Mouse (Mus musculus) liver, embryonic 11.5 days (tissue): ENCODE results near the gene Sord. TPM values are rescaled to one million over a fixed set of nuclear protein-coding genes. Genes with fewer than 3 reads are reported as not detected.

ENCODE experiments used
- ATAC-seq: fragments of 200-750 bp; cut with Nextera tagmentation; replicated peaks from 2 replicates; pipeline ENCODE4 v1.8.0; 2017; ENCODE audit warnings: moderate number of reproducible peaks, mild to moderate bottlenecking, moderate TSS enrichment, moderate library complexity; ENCODE audit not compliant: low FRiP score
- DNase-seq: peaks from one replicate; pipeline ENCODE4 v3.0.0-alpha.2; 2017; ENCODE audit warnings: low spot score
- H3K27ac ChIP-seq: fragments of 300-500 bp; sonication (generic); 2 replicates; pipeline ENCODE4 v1.5.1; 2014; ENCODE audit warnings: mild to moderate bottlenecking, low read depth, low read length, control low read depth
- H3K27me3 ChIP-seq: fragments of 300-500 bp; sonication (generic); replicated peaks from 2 replicates; pipeline ENCODE4 v1.6.1; 2014; ENCODE audit warnings: low read length, mixed read lengths; ENCODE audit not compliant: control insufficient read depth, insufficient read depth
- H3K36me3 ChIP-seq: fragments of 300-500 bp; sonication (generic); 2 replicates; pipeline ENCODE4 v1.6.1; 2014; ENCODE audit warnings: mild to moderate bottlenecking, low read length, moderate library complexity, mixed read lengths; ENCODE audit not compliant: control insufficient read depth, insufficient read depth
- H3K4me1 ChIP-seq: fragments of 300-500 bp; sonication (generic); replicated peaks from 2 replicates; pipeline ENCODE4 v1.6.1; 2014; ENCODE audit warnings: low read length, mixed read lengths; ENCODE audit not compliant: control insufficient read depth, insufficient read depth
- H3K4me2 ChIP-seq: fragments of 300-500 bp; sonication (generic); 2 replicates; pipeline ENCODE4 v1.6.1; 2014; ENCODE audit warnings: mild to moderate bottlenecking, control low read depth, moderate library complexity
- H3K4me3 ChIP-seq: fragments of 300-500 bp; sonication (generic); 2 replicates; pipeline ENCODE4 v1.5.1; 2014; ENCODE audit warnings: low read depth, low read length, control low read depth
- H3K9ac ChIP-seq: fragments of 300-500 bp; sonication (generic); 2 replicates; pipeline ENCODE4 v1.6.1; 2014; ENCODE audit warnings: low read depth, low read length, control low read depth
- H3K9me3 ChIP-seq: fragments of 300-500 bp; sonication (generic); 2 replicates; pipeline ENCODE4 v1.6.1; 2016; ENCODE audit warnings: low read length, inconsistent platforms, mixed read lengths; ENCODE audit not compliant: control insufficient read depth
- WGBS: fragments of 180-500 bp; shearing (Covaris S2); extraction: QIAGEN DNeasy Blood & Tissue Kit; methylation state at CpG from one replicate; pipeline ENCODE4 v1.1.7; 2014; 5-methylcytosine and 5-hydroxymethylcytosine counted together
- polyA plus RNA-seq: library from polyadenylated mRNA; unstranded; fragments of >200 nt; fragmentation: Nextera tagmentation; extraction: Ambion mirVana; gene quantifications from 2 replicates; pipeline ENCODE4 v1.2.1, GENCODE M21; 2014

The Sord gene
- polyA plus RNA-seq, 1 experiment from 2014 or later, result 172 TPM

- Histone ChIP-seq H3K27ac (no peak overlapping the region), H3K4me2 (peak overlapping the region; percentile 63), H3K36me3 (no peaks in the 10 kb centered on the region), H3K27me3 (peaks cover 88% of the 10 kb centered on the region), H3K9me3 (no peaks in the 10 kb centered on the region), H3K4me1 (peaks cover 2% of the 10 kb centered on the region; the same call in 1 of the 2 replicates), H3K9ac (no peak overlapping the region), H3K4me3 (peak overlapping the region; percentile 40; the same call in 1 of the 2 replicates)
- 15% methylated on average over 23 of the region's 23 CpGs for WGBS
- no peak; the same call in 1 of the 2 replicates for ATAC-seq
- DNase-seq, result no peak
Observed at GRCm38 (mm10) chr2:122301921-122302573, 67.5 kb downstream of the Sord start.

GRCm38 (mm10) chr2:122302574-122303241 is 68.2 kb downstream of the Sord start:
- Histone ChIP-seq H3K9me3 (no peaks in the 10 kb centered on the region), H3K27me3 (peaks cover 88% of the 10 kb centered on the region), H3K27ac (no peak overlapping the region), H3K4me1 (peaks cover 2% of the 10 kb centered on the region; the same call in 1 of the 2 replicates), H3K36me3 (no peaks in the 10 kb centered on the region), H3K9ac (no peak overlapping the region), H3K4me3 (no peak overlapping the region), H3K4me2 (no peak overlapping the region)
- DNase-seq, result peak; percentile 56
- 9% methylated on average over 9 of the region's 9 CpGs for WGBS
- peak; percentile 62; the same call in 1 of the 2 replicates for ATAC-seq

DNA sequence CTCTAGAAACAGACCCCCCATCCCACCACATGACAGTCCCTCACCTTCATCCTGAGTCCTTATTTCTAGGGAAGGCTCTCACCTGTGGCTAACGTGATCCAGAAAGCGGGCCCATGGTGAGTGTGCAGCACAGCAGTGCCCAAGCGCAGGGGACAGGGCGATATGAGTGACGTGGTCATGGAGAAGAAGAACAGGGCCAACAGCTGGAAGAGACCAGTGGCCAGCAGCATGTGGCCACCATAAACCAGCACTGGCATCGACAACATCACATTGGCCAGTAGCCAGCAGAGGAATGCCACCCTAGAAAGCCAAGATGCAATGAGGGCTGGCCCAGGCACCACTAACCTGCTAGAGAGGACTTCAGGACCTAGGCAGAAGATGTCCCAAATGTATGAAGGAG is 70.0 kb downstream of the Sord start:
- 84% methylated on average over 6 of the region's 6 CpGs for WGBS
- no peak for DNase-seq
- no peak for ATAC-seq
- Histone ChIP-seq H3K9me3 (no peaks in the 10 kb centered on the region), H3K27me3 (peaks cover 79% of the 10 kb centered on the region), H3K9ac (no peak overlapping the region), H3K36me3 (no peaks in the 10 kb centered on the region), H3K4me1 (peaks cover 2% of the 10 kb centered on the region; the same call in 1 of the 2 replicates), H3K4me2 (no peak overlapping the region), H3K27ac (no peak overlapping the region), H3K4me3 (no peak overlapping the region)

DNA sequence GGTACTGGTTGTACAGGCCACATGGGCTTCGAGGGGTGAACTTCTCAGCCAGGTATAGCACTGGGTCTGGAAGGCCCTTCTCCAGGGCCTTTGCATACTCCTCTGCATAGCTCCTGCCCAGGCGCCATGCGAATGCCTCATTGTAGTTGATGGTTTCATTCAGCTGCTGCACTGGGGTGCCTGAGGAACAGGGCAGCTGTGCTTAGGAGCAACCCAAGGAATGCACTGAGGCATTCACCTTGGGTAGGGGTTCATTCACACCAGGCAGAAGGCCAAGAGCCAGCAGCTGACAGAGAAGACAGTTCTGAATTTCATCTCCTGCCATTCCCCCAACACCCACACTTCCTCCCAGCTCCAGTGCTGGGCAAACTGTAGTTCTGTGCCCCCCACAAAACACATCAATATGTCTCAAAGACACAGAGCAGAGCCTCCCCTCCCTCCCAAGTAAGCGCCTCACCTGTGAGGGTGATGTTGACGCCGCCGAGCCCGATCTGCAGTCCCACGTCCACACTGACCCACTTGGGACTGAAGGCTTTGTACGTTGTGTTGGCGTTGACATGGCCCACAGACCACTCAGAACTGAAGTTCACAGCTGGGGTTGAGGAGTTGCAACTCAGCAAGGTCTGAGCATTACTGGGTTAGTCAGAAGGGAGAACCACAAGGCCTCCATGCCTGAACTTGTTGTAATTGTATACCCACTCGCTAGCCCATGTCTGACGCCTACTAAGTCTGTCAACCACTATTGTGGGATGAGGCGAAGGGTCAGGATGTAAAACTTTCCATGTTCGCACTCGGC is 70.7 kb downstream of the Sord start:
- no peak for DNase-seq
- no peaks in the 10 kb centered on the region for H3K36me3 ChIP-seq
- no peak overlapping the region for H3K4me2 ChIP-seq
- H3K27me3 ChIP-seq, result peaks cover 72% of the 10 kb centered on the region
- no peak overlapping the region for H3K27ac ChIP-seq
- no peak overlapping the region for H3K4me3 ChIP-seq
- ATAC-seq, result no peak
- peaks cover 2% of the 10 kb centered on the region; the same call in 1 of the 2 replicates for H3K4me1 ChIP-seq
- H3K9me3 ChIP-seq, result no peaks in the 10 kb centered on the region
- 79% methylated on average over 16 of the region's 16 CpGs for WGBS
- no peak overlapping the region for H3K9ac ChIP-seq

GRCm38 (mm10) chr2:122306184-122306583 is 71.6 kb downstream of the Sord start:
- Histone ChIP-seq H3K27ac (no peak overlapping the region), H3K27me3 (peaks cover 68% of the 10 kb centered on the region), H3K4me1 (peaks cover 2% of the 10 kb centered on the region; the same call in 1 of the 2 replicates), H3K36me3 (no peaks in the 10 kb centered on the region), H3K9me3 (no peaks in the 10 kb centered on the region), H3K4me3 (no peak overlapping the region), H3K9ac (no peak overlapping the region), H3K4me2 (no peak overlapping the region)
- WGBS, result 54% methylated on average over 4 of the region's 4 CpGs
- ATAC-seq (no peak), DNase-seq (no peak)

- Histone ChIP-seq H3K4me1 (no peaks in the 10 kb centered on the region), H3K9me3 (no peaks in the 10 kb centered on the region), H3K27ac (no peak overlapping the region), H3K36me3 (no peaks in the 10 kb centered on the region), H3K4me3 (no peak overlapping the region), H3K27me3 (peaks cover 78% of the 10 kb centered on the region), H3K4me2 (no peak overlapping the region), H3K9ac (no peak overlapping the region)
- ATAC-seq (no peak), DNase-seq (no peak)
- 52% methylated on average over 3 of the region's 3 CpGs for WGBS
Observed at GRCm38 (mm10) chr2:122309647-122310046, 75.1 kb downstream of the Sord start.

DNA sequence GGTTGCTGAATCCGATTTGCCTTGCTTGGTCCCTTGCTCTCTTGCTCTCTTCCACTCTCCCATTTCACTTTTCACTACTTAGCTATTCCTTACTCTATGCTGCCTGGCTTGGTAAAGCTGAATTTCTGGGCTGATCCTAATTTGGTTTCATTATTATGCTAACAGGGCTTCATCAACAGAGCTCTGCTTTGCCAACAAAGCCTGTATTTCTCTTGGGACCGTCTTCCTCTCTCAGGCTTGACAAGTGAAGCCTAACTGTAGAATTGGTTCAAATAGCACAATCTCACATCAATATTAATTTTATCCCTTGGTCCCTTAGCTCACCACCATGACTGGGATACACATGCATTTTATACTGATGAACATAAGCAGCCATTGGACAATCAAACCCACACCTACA is 77.0 kb downstream of the Sord start:
- Histone ChIP-seq H3K27ac (no peak overlapping the region), H3K4me1 (no peaks in the 10 kb centered on the region), H3K36me3 (no peaks in the 10 kb centered on the region), H3K9me3 (no peaks in the 10 kb centered on the region), H3K4me3 (no peak overlapping the region), H3K9ac (no peak overlapping the region), H3K27me3 (peaks cover 71% of the 10 kb centered on the region), H3K4me2 (no peak overlapping the region)
- DNase-seq (no peak), ATAC-seq (no peak)
- 58% methylated on average over 2 of the region's 2 CpGs for WGBS

GRCm38 (mm10) chr2:122312722-122313417 is 78.3 kb downstream of the Sord start:
- Histone ChIP-seq H3K4me2 (peak overlapping the region; percentile 49), H3K27me3 (peaks cover 58% of the 10 kb centered on the region), H3K4me1 (no peaks in the 10 kb centered on the region), H3K4me3 (no peak overlapping the region), H3K36me3 (no peaks in the 10 kb centered on the region), H3K9ac (no peak overlapping the region), H3K27ac (no peak overlapping the region), H3K9me3 (no peaks in the 10 kb centered on the region)
- peak; percentile 62 for DNase-seq
- ATAC-seq, result no peak
- WGBS, result 5% methylated on average over 27 of the region's 27 CpGs
